Mouse (Mus musculus): ENCODE measurements at regions not wholly inside any gene's neighbourhood (a gene's known extent, or its start where the extent isn't known, plus 50 kb on each side); places are given as distances from the start of the nearest gene placed in this dataset.

DNA sequence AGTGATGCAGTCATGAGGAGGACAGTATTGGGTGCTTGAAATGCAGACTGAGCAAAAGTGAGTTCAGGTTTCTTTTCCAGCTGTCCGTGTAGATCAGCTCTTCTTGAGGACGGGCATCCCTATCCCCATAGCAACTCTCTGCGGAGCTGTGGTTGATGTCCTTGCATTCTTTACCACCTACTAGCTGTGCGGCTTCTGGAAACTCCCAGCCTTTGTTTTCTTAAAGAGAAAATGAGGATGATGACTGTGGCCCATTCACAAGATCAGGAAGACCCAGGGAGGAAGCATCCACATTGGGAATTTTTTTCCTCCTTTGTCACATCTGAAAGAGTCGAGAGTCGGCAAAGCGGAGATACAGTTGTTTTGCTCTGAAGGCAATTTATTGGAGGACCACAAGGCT lies 410.2 kb upstream of the Sall1 start:
- in situ Hi-C loops (cut with MboI, MseI): no loop called here

DNA sequence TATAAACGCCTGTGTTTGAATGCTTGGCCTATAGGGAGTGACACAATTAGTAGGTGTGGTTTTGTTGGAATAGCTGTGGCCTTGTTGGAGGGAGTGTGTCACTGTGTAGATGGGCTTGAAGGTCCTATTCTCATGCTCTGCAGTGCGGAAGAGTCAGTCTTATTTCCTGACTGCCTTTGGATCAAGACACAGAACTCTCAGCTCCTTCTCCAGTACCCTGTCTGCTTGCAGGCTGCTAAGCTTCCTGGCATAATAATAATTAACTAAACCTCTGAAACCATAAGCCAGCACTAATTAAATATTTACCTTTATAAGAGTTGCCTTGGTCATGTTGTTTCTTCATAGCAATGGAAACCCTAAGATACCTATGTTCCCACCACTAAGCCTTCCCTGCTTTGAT lies 409.8 kb upstream of the Sall1 start:
- in situ Hi-C loops (cut with MboI, MseI): no loop called here

DNA sequence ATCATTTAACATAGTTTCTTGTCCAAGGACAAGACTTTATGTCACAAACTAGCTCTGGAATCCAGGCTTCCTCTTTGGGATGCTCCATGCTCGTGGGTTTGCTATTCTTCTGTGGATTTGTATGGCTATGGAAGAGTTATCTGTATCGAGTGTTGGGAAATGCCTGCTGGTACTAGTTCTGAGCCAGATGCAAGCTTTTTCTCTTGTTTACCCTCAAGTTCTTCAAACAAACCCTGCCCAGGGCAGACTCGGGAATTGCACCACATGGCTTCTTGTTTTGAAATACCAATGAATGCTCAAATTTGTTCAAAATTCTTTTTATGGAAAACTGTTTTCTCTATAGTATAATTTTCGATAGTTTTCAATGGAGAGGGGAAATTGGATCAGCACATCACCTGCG lies 400.5 kb upstream of the Sall1 start:
- in situ Hi-C loops (cut with MboI, MseI): no loop called here

DNA sequence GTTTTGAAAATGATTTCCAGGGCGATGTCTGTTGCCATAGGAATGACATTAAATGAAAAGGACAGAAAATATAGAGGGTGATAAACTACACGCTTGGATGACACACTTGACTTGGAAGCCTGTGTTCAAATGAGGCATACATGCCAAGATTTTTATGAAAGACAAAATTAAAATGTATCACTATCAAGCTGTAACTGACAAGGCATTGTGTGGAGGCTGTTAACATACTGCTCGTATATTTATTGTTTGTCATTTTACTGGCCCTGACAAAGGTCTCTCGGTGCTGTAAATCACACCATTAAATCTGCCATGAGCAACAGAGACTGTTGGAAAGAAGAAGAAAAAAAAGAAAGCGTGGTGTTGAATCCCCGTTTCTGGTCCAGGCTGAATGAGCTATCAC lies 395.3 kb upstream of the Sall1 start:
- in situ Hi-C loops (cut with MboI, MseI): no loop called here

- in situ Hi-C loops (cut with MboI, MseI): no loop called here
These were observed 383.0 kb upstream of the Sall1 start for GRCm38 (mm10) chr8:89426969-89427368.

GRCm38 (mm10) chr8:89415287-89415686 lies 371.3 kb upstream of the Sall1 start:
- in situ Hi-C loops (cut with MboI, MseI): no loop called here

- in situ Hi-C loops (cut with MboI, MseI): no loop called here
These were observed 368.5 kb upstream of the Sall1 start for GRCm38 (mm10) chr8:89412500-89412899.

DNA sequence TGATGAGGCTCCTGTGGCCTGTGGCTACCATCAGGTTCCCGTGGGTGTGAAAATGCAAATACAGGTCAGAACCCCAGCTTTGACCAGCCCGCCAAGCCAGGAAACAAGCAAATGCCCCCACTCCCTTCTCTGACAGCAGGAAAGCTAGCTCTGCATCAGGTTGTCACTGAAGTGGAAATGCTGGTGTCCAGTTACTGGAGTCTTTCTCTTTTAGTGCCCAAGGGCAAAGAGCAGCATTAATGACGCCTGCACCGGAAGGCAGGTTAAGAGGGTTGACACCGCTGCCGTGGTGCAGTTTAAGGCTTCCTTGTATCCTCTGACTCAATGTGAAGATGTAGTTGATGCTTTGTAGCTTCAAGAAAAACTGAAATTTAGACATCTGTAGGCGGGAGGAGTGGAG lies 368.1 kb upstream of the Sall1 start:
- in situ Hi-C loops (cut with MboI, MseI): no loop called here

DNA sequence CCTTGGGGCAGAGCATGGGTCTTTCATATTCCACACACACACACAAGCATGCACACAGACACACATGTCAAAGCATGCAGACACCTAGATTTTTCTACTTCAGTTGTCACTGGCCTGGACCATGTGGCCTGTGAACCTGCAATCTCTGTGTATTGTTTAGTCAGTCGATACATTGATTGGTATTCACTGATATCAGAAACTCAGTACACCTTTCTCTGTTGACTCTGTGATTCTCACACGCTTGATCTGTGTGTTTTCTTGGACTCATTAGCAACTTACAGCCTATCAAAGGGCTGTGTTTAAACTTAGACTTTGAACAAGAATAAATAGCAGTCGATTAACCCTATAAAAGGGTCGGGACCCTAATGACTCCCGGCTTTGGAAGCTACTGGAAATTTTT lies 362.7 kb upstream of the Sall1 start:
- in situ Hi-C loops (cut with MboI, MseI): no loop called here

GRCm38 (mm10) chr8:89404287-89404686 lies 360.3 kb upstream of the Sall1 start:
- in situ Hi-C loops (cut with MboI, MseI): no loop called here

DNA sequence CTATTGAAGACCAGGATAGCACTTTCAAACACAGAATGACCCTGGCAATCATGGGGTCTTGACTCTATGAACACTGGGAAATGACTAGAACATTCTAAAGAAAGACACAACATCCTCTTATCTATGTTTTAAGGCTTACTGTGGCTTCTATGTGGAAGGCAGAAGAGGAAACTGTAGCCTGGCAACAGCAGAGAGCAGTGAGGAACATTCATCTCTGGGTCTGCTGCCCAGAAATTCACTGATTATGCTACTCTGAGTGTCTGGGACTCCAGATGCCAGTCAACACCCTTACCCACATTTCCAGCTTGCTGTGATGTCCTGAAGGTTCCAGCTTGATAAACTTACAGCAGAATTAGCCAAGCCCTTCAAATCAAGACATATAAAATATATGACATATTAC lies 352.7 kb upstream of the Sall1 start:
- in situ Hi-C loops (cut with MboI, MseI): no loop called here

DNA sequence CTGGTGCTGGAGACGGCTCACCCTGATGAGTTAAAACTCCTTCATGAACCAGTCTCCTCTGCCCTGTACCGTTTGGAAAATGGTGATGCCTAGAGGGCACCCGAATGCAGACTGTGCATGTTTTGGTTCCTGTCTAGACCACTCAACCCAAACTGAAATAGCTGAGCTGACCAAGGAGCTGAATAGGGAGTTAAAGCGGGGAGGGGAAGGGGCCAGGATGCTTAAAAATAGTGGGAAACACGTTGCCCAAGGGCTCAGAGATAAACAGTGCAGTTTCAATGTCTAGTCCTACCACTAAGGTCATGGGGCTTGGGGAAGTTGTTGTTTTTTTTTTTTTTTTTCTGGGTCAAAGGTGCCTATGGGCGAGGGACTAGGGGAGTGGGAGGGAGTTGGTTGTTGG lies 348.8 kb upstream of the Sall1 start:
- in situ Hi-C loops (cut with MboI, MseI): no loop called here

DNA sequence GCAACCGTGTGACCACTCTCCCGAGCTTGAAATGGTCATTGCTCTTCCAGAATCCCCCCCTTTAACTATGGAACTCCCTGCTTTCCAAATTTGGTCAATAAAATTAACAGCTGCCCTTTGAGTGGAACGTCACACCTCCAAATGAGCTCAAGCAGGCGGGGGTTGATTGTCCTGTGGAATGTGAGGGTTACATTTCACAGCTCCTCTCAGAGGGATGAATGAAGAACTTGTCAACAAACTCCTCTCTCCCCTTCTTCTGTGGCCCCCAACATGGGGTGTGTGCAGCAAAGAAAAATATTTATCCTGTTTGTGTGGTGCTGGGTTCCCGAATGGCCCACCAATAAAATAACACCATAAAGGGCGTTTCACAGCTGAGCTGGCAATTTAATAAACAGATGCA lies 344.8 kb upstream of the Sall1 start:
- in situ Hi-C loops (cut with MboI, MseI): no loop called here

DNA sequence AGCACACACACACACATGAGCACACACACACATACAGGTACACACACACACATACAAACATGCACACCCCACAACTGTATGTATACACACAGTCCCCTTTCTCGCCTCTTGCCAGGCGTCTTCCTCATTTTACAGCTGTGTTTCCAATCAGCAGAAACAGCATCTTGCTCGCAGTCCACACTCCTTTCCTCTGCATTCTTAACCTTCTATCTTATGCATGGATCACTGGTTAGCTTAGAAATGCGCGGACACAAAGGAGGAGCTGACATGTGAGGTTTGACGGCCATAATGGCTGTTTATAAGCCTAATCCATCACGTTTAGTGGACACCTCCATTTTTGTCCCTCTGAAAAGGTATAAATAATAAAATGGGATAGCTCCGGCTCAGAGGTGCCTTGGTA lies 343.3 kb upstream of the Sall1 start:
- in situ Hi-C loops (cut with MboI, MseI): no loop called here

- in situ Hi-C loops (cut with MboI, MseI): no loop called here
These were observed 341.1 kb upstream of the Sall1 start for GRCm38 (mm10) chr8:89385028-89385427.

DNA sequence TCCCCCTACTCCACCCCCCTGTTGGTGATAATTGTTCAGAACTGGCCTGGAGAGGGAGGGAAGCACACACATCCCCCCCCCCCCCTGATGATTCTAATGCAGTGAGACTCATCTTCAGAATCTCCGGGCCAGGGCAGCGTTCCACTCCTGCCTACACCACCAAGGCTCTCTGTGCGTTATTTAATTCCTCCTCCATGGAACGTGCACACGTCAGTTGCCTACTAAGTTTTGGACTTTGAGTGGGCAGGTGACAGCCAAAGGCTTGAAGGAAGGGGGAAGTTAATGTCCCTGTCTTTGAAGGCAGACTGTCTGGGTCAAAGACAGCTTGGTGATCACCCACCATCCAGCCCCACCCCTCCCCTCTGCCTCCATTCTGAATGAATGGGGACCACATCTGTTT lies 339.8 kb upstream of the Sall1 start:
- in situ Hi-C loops (cut with MboI, MseI): no loop called here

GRCm38 (mm10) chr8:89382538-89383380 lies 338.8 kb upstream of the Sall1 start:
- in situ Hi-C loops (cut with MboI, MseI): no loop called here

GRCm38 (mm10) chr8:89380436-89380835 lies 336.5 kb upstream of the Sall1 start:
- in situ Hi-C loops (cut with MboI, MseI): no loop called here

DNA sequence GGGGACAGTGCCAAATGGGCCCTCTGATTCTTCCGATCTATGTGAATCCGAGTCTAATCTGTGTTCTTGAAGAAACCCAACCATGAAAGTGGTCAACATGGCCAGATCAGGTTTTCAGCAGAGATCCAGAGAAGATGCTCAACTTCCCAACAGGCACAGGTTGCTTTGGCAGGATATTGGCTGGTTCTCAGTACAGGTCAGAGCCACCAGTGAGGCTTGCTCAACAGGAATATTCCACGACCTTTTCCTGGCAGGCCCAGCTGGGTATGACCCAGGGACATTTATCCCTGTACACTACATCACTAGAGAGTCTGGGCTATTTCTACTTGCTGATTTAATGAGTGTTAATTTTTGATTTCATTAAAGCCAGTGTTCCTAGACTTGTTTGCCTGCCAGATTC lies 328.8 kb upstream of the Sall1 start:
- in situ Hi-C loops (cut with MboI, MseI): no loop called here

DNA sequence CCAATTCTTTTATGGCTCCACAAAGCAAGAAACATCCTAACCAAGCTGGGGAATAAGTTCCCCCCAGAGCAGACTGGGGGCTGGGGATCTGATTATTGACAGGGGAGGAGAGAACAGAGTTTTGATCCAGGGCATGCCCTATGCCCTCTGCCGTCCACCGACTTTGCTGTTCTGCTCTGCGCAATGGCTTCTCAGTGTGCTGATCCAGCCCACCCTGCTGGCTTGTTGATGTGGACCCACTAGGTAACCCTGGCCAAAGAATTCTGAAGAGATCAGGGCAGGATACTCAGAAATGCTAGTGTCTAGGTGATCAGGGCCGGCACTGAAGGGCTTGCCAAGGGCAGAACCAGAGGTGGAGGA lies 327.8 kb upstream of the Sall1 start:
- in situ Hi-C loops (cut with MboI, MseI): no loop called here

DNA sequence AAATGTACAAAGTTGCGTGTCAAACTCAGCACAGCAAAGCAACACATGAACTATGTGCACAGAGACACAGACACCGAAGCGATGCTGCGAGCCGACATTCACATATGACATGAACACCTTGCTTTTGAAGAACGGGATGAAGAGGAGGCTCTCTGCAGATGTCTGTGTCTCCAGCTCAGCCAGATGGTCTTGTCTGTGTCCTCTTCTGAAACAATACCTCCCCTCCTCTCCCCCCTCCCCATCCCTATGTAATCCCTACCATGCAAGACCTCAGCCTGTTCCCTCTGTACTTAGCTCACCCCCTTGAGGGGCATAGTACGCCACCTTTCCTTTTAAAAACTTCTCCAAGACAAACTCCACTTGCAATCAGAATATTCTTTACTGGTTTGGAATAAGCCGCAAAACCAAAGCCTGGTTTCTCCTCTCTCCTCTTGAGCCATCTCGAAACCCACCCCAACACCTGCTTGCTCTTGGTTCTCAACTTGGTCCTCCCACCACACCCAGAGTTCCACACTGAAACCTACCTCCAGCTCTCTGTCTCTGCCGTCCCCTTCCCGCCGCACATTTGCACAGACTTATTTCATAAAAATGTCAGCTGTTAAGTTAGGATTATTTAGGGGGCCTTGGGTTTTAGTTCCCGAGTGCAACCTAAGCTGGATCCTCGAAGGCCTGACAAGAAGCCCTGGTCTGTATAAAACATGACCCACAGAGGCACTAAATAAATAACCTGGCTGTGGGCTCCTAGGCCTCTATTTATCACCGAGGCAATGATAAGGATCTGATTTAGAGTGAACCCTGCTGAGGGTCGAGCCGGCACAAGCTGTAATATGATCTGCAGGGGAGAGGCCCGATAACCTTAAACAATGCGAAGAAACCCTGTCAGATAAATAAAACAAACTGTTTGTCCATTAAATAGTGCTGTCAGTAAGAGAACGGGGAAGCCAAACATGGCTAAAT lies 327.1 kb upstream of the Sall1 start:
- in situ Hi-C loops (cut with MboI, MseI): no loop called here

GRCm38 (mm10) chr8:89365430-89365829 lies 321.5 kb upstream of the Sall1 start:
- in situ Hi-C loops (cut with MboI, MseI): no loop called here

- in situ Hi-C loops (cut with MboI, MseI): no loop called here
These were observed 314.4 kb upstream of the Sall1 start for GRCm38 (mm10) chr8:89358411-89358810.
